Mouse (Mus musculus): ENCODE results near the gene Opcml. TPM values are rescaled to one million over a fixed set of nuclear protein-coding genes. Genes with fewer than 3 reads are reported as not detected.

The Opcml gene
- polyA plus RNA-seq, 1 experiment, result 0.02 TPM

DNA sequence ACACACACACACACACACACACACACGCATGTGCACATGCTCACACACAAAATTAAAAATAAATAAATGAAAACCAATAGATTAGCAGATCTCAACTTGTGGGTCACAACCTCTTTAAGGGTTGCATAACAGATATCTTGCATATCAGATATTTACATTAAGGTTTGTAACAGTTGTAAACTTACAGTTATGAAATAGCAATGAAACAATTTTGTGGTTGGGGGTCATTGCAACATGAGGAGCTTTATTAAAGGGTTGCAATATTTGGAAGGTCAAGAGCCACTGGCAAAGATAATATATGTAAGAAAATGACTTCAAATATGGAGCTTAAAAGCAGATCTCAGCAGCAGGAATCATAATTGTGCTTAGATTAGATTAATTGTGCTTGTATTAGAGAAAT, 132.9 kb downstream of the Opcml start:
- H3K4me3 ChIP-seq (ENCODE audit: extremely low read depth, insufficient read depth, insufficient read length), result no peak overlapping the region
- no peak overlapping the region for H3K27ac ChIP-seq (ENCODE audit: insufficient read depth, low read length)
- DNase-seq (ENCODE audit: low read depth in 1 of 2, low spot score in 2 of 2), result no peak
- TF ChIP-seq CTCF (IDR thresholded peaks at IDR 0.05; ENCODE audit: extremely low read depth, insufficient read depth, insufficient read length, insufficient replicate concordance), result no peak
- no peak for TF ChIP-seq POLR2A (IDR thresholded peaks at IDR 0.05; ENCODE audit: low read depth, low read length)
- H3K36me3 ChIP-seq (ENCODE audit: control insufficient read depth, insufficient read depth, low read length), result no peaks in the 10 kb centered on the region
- 75% methylated on average over 1 of the region's 1 CpGs for WGBS
- no peaks in the 10 kb centered on the region for H3K4me1 ChIP-seq (ENCODE audit: control insufficient read depth, insufficient read depth, insufficient read length)
- no peaks in the 10 kb centered on the region for H3K27me3 ChIP-seq (ENCODE audit: control insufficient read depth, insufficient read depth, low read length)

DNA sequence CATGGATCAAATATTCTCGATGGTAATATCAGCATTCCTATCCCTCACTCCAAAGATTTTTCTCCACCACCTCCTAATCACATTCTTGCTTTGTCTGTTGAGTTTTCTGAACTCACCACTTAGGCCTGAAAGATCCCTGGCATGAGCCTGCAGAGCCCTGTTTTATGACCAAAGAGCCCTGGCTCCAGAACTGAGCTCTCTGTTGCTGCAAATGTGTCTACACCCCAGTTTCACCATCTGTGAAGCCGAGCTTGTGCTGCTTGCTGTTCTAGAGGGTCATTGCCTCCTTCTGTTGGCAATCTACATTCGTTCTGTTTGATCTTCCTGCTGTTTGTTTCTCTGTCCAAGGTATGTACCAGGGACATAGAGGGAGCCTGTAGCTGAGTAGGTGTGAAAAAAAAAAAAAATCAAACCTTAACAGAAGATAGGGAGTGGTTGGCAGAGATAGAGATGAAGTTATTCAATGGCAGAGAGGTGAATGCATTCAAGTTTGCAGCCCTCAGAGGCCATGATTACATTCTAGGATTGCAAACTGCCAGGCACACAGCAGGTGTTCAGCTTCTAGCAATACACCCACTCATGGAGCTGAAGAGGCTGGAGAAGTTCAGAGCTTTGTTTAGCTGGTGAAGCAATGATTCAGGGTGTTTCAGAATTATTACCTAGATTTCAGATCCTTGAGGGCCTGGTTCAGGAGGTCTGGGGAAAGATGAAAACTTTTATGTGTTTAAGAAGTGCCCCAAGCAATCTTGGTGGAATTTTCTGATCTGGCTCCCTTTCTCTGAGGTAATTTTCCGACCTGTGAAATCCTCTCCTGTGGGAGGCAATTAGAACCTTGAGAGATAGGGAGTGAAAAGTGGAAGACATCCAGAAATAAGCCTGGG, 133.6 kb downstream of the Opcml start:
- TF ChIP-seq CTCF (IDR thresholded peaks at IDR 0.05; ENCODE audit: extremely low read depth, insufficient read depth, insufficient read length, insufficient replicate concordance), result no peak
- H3K27ac ChIP-seq (ENCODE audit: insufficient read depth, low read length), result no peak overlapping the region
- no peak overlapping the region for H3K4me3 ChIP-seq (ENCODE audit: extremely low read depth, insufficient read depth, insufficient read length)
- DNase-seq (ENCODE audit: low read depth in 1 of 2, low spot score in 2 of 2), result no peak
- no peaks in the 10 kb centered on the region for H3K4me1 ChIP-seq (ENCODE audit: control insufficient read depth, insufficient read depth, insufficient read length)
- no peaks in the 10 kb centered on the region for H3K27me3 ChIP-seq (ENCODE audit: control insufficient read depth, insufficient read depth, low read length)
- no peaks in the 10 kb centered on the region for H3K36me3 ChIP-seq (ENCODE audit: control insufficient read depth, insufficient read depth, low read length)
- 60% methylated on average over 4 of the region's 4 CpGs for WGBS

DNA sequence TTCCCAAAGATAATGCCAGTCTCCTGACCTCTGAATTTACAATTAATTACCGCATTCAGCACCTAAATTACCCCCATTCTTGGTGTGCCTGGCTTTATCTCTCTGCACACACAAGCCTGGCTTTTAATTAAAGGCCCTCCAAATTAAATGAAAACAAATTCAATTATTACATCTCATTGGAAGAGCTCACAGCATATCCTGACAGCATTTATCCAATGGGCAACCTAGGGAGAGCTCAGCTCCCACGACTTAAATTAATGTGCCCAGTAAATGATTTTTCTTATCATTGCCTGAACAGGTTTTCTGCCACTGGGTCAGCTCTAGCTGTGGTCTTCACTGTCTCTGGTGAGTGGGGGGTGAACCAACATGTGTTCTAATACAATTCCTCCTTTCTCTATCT, 135.1 kb downstream of the Opcml start:
- WGBS, result 75% methylated on average over 2 of the region's 2 CpGs

DNA sequence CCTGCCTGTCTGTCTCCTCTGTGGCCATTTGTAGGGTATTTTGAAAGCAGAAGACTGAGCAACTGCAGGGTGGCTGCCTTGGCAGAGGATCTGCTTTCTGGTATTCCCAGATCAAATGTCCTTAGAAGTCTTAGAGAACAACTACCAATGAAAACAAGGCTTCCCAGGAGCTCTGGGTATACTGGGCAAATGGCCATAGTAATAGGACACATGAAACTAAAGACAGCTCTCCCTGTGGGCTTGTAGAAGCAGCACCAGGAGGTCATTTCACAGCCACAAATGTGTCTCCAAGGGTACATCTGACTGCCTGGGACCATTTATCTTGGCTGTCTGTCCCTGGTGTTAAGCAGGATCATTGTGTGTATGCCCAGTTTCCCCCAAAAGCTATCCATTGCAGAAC, 146.7 kb downstream of the Opcml start:
- Histone ChIP-seq H3K4me1 (ENCODE audit: control insufficient read depth, insufficient read depth, insufficient read length) (no peaks in the 10 kb centered on the region), H3K36me3 (ENCODE audit: control insufficient read depth, insufficient read depth, low read length) (no peaks in the 10 kb centered on the region), H3K27ac (ENCODE audit: insufficient read depth, low read length) (no peak overlapping the region), H3K27me3 (ENCODE audit: control insufficient read depth, insufficient read depth, low read length) (no peaks in the 10 kb centered on the region), H3K4me3 (ENCODE audit: extremely low read depth, insufficient read depth, insufficient read length) (no peak overlapping the region)
- TF ChIP-seq CTCF (IDR thresholded peaks at IDR 0.05; ENCODE audit: extremely low read depth, insufficient read depth, insufficient read length, insufficient replicate concordance) (no peak), POLR2A (IDR thresholded peaks at IDR 0.05; ENCODE audit: low read depth, low read length) (no peak)
- DNase-seq (ENCODE audit: low read depth in 1 of 2, low spot score in 2 of 2), result no peak

More for the DNA sequence above, 135.1 kb downstream of the Opcml start:
- no peaks in the 10 kb centered on the region for H3K4me1 ChIP-seq (ENCODE audit: control insufficient read depth, insufficient read depth, insufficient read length)
- no peak for DNase-seq (ENCODE audit: low read depth in 1 of 2, low spot score in 2 of 2)
- H3K27ac ChIP-seq (ENCODE audit: insufficient read depth, low read length), result no peak overlapping the region
- no peak overlapping the region for H3K4me3 ChIP-seq (ENCODE audit: extremely low read depth, insufficient read depth, insufficient read length)
- no peaks in the 10 kb centered on the region for H3K27me3 ChIP-seq (ENCODE audit: control insufficient read depth, insufficient read depth, low read length)
- no peaks in the 10 kb centered on the region for H3K36me3 ChIP-seq (ENCODE audit: control insufficient read depth, insufficient read depth, low read length)
- TF ChIP-seq CTCF (IDR thresholded peaks at IDR 0.05; ENCODE audit: extremely low read depth, insufficient read depth, insufficient read length, insufficient replicate concordance), result no peak
- TF ChIP-seq POLR2A (IDR thresholded peaks at IDR 0.05; ENCODE audit: low read depth, low read length), result no peak

DNA sequence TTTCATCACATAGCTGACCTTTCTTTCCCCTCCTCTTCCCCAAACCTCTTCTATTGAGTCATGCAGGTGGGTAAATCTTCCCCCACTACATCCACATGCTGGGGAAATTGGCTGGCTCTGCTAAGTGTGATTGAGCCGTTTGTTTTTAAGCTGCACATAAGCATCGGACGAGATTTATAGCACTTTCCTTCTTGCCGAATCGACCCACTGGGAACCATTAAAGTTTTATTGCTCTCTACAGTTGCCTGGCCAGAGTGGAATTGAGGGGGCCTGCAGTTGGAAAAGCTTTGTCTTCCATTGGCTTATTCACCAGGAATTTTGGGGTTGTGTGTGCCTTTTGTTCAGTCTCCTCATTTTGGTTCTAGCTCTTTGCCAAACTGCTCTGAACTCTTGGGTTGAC, 147.1 kb downstream of the Opcml start:
- Histone ChIP-seq H3K27ac (ENCODE audit: insufficient read depth, low read length) (no peak overlapping the region), H3K4me1 (ENCODE audit: control insufficient read depth, insufficient read depth, insufficient read length) (no peaks in the 10 kb centered on the region), H3K27me3 (ENCODE audit: control insufficient read depth, insufficient read depth, low read length) (no peaks in the 10 kb centered on the region), H3K4me3 (ENCODE audit: extremely low read depth, insufficient read depth, insufficient read length) (no peak overlapping the region), H3K36me3 (ENCODE audit: control insufficient read depth, insufficient read depth, low read length) (no peaks in the 10 kb centered on the region)
- TF ChIP-seq CTCF (IDR thresholded peaks at IDR 0.05; ENCODE audit: extremely low read depth, insufficient read depth, insufficient read length, insufficient replicate concordance) (no peak), POLR2A (IDR thresholded peaks at IDR 0.05; ENCODE audit: low read depth, low read length) (no peak)
- 65% methylated on average over 5 of the region's 5 CpGs for WGBS
- DNase-seq (ENCODE audit: low read depth in 1 of 2, low spot score in 2 of 2), result no peak

DNA sequence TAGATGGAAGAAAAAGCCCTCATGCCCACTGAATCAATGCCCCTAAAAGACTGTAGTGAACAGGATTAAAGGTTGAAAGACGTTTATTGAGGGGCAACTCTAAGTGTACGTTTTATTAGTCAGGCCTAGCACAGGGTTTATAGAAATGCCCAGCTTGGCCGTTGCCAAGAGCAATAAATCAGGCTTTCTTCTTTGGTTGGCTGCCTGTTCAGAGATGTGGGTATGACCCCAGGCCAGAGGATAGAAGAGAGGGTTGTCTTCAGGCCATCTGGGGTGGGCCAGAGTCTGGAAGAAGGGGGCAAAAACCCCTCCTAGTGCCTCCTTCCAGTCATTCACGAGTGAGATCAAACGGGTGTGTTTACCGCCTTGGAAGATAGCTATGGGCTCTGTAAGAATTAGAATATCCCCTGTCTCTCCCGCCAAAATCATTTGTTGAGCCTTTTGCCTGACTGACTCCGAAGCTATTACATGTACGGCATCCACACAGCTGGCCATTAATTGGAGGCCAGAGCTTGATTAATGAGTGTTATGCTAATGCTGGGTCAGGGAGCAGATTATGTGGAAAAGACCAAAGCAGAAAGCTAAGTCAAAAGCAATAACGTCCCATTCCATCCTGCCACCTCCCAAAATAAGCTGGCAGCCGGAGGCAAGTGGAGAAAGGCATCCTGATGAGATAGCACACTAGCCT, 154.9 kb downstream of the Opcml start:
- TF ChIP-seq POLR2A (IDR thresholded peaks at IDR 0.05; ENCODE audit: low read depth, low read length) (no peak), CTCF (IDR thresholded peaks at IDR 0.05; ENCODE audit: extremely low read depth, insufficient read depth, insufficient read length, insufficient replicate concordance) (no peak)
- Histone ChIP-seq H3K27me3 (ENCODE audit: control insufficient read depth, insufficient read depth, low read length) (no peaks in the 10 kb centered on the region), H3K27ac (ENCODE audit: insufficient read depth, low read length) (no peak overlapping the region), H3K4me1 (ENCODE audit: control insufficient read depth, insufficient read depth, insufficient read length) (no peaks in the 10 kb centered on the region), H3K36me3 (ENCODE audit: control insufficient read depth, insufficient read depth, low read length) (no peaks in the 10 kb centered on the region), H3K4me3 (ENCODE audit: extremely low read depth, insufficient read depth, insufficient read length) (no peak overlapping the region)
- no peak for DNase-seq (ENCODE audit: low read depth in 1 of 2, low spot score in 2 of 2)
- 83% methylated on average over 11 of the region's 11 CpGs for WGBS

DNA sequence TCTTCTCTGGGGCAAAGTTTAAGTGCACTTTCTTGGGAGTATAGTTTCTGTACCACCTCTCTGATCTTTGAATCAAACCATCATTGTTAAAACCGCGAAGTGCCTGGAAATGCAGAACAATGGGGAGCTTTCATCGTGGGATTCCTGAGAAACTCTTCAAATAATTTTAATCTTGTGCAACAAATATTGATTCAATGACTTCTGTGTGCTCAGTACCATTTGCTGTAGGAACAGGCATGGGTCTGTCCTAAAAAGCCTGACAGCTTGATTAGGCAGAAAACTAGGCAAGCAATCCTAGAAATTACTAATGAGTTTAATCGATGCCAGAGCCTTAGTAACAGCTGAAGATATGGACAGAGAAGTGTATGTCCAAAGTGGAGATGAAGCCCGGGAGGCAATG, 160.5 kb downstream of the Opcml start:
- no peak for DNase-seq (ENCODE audit: low read depth in 1 of 2, low spot score in 2 of 2)
- 75% methylated on average over 5 of the region's 5 CpGs for WGBS
- H3K4me3 ChIP-seq (ENCODE audit: extremely low read depth, insufficient read depth, insufficient read length), result no peak overlapping the region
- H3K36me3 ChIP-seq (ENCODE audit: control insufficient read depth, insufficient read depth, low read length), result no peaks in the 10 kb centered on the region
- TF ChIP-seq POLR2A (IDR thresholded peaks at IDR 0.05; ENCODE audit: low read depth, low read length) (no peak), CTCF (IDR thresholded peaks at IDR 0.05; ENCODE audit: extremely low read depth, insufficient read depth, insufficient read length, insufficient replicate concordance) (no peak)
- no peaks in the 10 kb centered on the region for H3K4me1 ChIP-seq (ENCODE audit: control insufficient read depth, insufficient read depth, insufficient read length)
- no peak overlapping the region for H3K27ac ChIP-seq (ENCODE audit: insufficient read depth, low read length)
- H3K27me3 ChIP-seq (ENCODE audit: control insufficient read depth, insufficient read depth, low read length), result no peaks in the 10 kb centered on the region

All from spleen, adult 2 months (tissue).